Mouse (Mus musculus) heart, postnatal 0 days (tissue): ENCODE data around the gene Papss2.

Source experiments
- CTCF ChIP-seq: IDR thresholded peaks from 2 replicates; pipeline ENCODE4 v1.5.1; 2016; ENCODE audit warnings: antibody characterized with exemption, control low read depth, low read depth
- EP300 ChIP-seq: IDR thresholded peaks from 2 replicates; pipeline ENCODE4 v1.6.1; 2016; ENCODE audit warnings: antibody characterized with exemption, low read depth

DNA sequence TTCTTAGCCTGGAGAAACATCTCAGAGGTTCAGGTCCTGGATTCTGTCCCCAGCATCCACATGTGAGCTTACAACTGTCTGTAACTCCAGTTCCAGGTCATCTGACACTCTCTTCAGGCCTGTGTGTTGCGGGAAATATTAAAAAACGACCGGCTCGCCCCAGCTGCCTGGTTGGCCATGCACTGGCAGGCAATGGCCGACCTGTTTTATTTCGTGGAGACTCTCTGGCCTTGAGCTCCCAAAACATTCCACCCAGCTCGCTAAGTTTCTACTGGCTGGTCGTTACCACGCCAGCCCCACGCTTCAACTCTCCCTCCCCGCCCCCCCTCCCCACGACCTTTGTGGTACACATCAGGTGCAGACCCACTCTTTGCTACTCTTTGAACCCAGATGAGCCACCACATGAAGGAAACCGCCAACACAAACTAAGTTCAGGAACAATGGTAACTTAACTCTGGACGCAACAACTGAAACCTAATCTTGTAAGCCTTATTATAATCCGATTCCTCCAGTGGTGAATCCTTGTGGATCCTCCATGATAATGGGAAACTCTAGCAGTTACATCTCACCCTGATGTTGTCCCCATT is 25.4 kb downstream of the Papss2 start:
- TF ChIP-seq CTCF (no peak), EP300 (no peak)
